Mouse (Mus musculus) G1E (cell line): Measurements from ENCODE around the gene Cog2.

Source experiments
- CTCF ChIP-seq: IDR thresholded peaks from 2 replicates; pipeline ENCODE4 v1.5.1; 2012; ENCODE audit warnings: low read depth, low read length, inconsistent platforms, mixed read lengths
- POLR2AphosphoS5 ChIP-seq: IDR thresholded peaks from 2 replicates; pipeline ENCODE4 v1.6.1; 2012; ENCODE audit warnings: low read depth, low read length, inconsistent platforms; ENCODE audit not compliant: insufficient replicate concordance

DNA sequence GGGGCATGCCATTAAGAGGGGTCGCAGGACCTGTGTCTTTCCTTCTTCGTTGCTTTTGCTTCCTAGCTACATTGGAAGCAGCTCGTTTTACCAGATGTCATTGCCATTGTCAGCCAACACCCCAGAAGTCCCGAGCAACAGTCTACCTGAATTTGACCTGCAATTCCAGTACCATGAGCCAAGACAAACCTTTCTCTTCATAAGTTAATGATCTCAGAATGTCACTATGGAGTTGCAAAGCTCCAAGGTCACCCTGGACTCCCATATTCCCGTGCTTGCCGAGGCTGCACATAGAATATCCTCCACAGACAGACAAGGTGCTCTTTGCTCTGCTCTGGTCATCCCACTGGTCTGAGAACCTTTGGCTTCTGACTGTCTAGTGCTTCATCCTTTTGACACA, 46.6 kb downstream of the Cog2 start:
- TF ChIP-seq CTCF, result no peak
- TF ChIP-seq POLR2AphosphoS5, result no peak
